Mouse (Mus musculus): ENCODE results near the gene Dmrt1. TPM values are rescaled to one million over a fixed set of nuclear protein-coding genes. Genes with fewer than 3 reads are reported as not detected.
A peak's percentile ranks its signal among the peaks of the same experiment; 100 is the strongest.

Gene Dmrt1
- polyA plus RNA-seq, 1 experiment from 2014 or later, result not detected

DNA sequence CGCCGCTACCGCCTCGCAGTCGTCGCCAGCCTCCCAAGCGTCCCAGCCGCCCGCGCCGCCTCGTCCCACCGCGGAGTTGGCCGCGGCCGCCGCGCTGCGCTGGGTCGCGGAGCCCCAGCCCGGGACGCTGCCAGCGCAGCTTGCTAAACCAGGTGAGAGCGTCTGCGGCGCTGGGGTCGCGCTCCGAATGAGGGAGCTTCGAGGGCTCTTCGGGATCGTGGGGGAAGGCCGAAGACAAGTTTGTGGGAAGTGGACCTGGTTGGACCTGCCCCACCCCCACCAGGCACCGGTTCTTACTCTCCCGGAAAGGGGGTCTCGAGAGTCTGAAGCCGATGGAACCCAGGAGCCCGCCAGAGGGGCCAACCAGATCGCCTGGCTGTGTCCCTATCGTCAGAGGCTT lies 105.7 kb downstream of the Dmrt1 start:
- Histone ChIP-seq H3K27me3 (ENCODE audit: control insufficient read depth, insufficient read depth, low read depth, low read length) (peaks cover 94% of the 10 kb centered on the region), H3K4me1 (replicated peaks; ENCODE audit: control insufficient read depth, insufficient read depth, low read length) (peaks cover 19% of the 10 kb centered on the region), H3K9me3 (ENCODE audit: control insufficient read depth, low read length) (no peaks in the 10 kb centered on the region), H3K36me3 (ENCODE audit: control insufficient read depth, insufficient read depth, low read length) (no peaks in the 10 kb centered on the region), H3K27ac (ENCODE audit: low read length) (no peak overlapping the region), H3K4me3 (ENCODE audit: low read length) (peak overlapping the region; percentile 34), H3K4me2 (ENCODE audit: low read depth, low read length) (peak overlapping the region; percentile 46), H3K9ac (ENCODE audit: low read length) (no peak overlapping the region)
- WGBS, result under 1% methylated on average over 42 of the region's 42 CpGs
- ATAC-seq (ENCODE audit: low read depth), result peak; percentile 36; the same call in 1 of the 2 replicates

DNA sequence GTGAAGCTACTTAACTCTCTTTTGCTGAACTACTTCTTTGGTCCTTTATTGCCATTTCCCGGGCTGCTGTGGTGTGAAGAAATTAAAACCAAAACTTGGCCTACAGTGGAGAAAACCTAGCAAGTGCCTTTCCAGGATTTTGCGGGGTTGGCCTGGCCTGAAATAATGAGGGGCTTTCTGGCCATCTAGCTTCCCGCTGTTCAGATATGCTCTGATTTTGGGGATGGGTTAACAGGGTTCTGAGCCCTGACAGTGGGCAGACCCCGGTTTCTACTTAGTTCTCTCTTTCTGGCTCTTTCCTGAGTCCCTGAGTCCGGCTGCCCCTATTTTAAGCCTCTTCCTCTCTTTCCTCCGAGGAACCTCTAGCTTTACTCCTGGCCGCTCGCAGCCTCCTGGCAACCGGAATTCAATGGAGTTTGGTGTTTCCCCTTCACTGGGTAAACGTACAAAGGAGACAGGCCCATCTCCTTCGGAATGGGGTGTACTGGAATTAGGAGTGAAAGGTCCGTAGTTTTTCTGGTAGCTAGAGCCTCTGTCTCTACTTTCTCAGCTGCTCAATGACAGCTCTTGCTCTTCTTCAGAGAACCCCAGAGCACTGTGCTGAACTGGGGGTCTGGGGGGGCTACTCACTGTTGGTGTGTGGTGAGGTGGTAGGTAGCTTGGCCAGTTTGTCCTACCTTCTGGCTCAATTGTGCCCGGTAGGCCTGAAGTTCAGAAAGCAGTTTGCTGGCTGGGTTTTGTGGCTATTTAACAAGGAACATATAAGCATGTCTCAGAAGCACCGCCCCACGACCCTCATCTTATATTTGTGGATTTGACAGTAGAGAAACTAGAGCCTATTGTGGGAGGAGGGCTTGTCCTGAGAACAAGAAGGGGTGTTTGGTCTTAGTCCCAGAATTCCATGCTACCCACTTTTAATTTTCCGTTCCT lies 106.7 kb downstream of the Dmrt1 start:
- ATAC-seq (ENCODE audit: low read depth), result no peak
- no peak overlapping the region for H3K27ac ChIP-seq (ENCODE audit: low read length)
- no peak overlapping the region for H3K9ac ChIP-seq (ENCODE audit: low read length)
- no peak overlapping the region for H3K4me3 ChIP-seq (ENCODE audit: low read length)
- no peaks in the 10 kb centered on the region for H3K36me3 ChIP-seq (ENCODE audit: control insufficient read depth, insufficient read depth, low read length)
- peaks cover 17% of the 10 kb centered on the region for H3K4me1 ChIP-seq (replicated peaks; ENCODE audit: control insufficient read depth, insufficient read depth, low read length)
- H3K27me3 ChIP-seq (ENCODE audit: control insufficient read depth, insufficient read depth, low read depth, low read length), result peaks cover 94% of the 10 kb centered on the region
- H3K4me2 ChIP-seq (ENCODE audit: low read depth, low read length), result no peak overlapping the region
- H3K9me3 ChIP-seq (ENCODE audit: control insufficient read depth, low read length), result no peaks in the 10 kb centered on the region
- 10% methylated on average over 16 of the region's 16 CpGs for WGBS

DNA sequence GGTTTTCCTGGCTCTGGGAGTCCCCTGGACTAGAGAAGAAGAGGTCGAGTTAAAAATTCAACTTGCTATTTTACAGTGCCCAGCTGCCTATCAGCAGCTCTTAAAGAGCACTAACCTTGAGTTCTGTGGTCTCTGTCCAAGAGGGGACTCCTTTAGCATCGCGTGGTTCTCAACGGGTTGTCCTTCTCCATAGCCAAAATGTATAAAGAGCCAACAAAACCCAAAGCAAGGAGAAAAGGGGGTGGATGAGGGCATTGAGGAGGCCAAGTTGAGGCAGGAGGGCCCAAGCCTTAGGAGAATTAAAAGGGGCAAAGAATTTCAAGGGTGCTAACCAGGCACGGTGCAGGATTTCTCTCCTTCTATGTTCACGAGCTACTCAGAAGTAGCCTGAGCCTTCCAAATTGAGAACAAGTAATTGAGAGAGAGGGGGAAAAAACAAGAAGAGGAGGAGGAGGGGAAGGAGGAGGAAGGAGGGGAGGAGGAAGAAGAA lies 107.4 kb downstream of the Dmrt1 start:
- ATAC-seq (ENCODE audit: low read depth), result no peak
- peaks cover 93% of the 10 kb centered on the region for H3K27me3 ChIP-seq (ENCODE audit: control insufficient read depth, insufficient read depth, low read depth, low read length)
- peaks cover 17% of the 10 kb centered on the region for H3K4me1 ChIP-seq (replicated peaks; ENCODE audit: control insufficient read depth, insufficient read depth, low read length)

DNA sequence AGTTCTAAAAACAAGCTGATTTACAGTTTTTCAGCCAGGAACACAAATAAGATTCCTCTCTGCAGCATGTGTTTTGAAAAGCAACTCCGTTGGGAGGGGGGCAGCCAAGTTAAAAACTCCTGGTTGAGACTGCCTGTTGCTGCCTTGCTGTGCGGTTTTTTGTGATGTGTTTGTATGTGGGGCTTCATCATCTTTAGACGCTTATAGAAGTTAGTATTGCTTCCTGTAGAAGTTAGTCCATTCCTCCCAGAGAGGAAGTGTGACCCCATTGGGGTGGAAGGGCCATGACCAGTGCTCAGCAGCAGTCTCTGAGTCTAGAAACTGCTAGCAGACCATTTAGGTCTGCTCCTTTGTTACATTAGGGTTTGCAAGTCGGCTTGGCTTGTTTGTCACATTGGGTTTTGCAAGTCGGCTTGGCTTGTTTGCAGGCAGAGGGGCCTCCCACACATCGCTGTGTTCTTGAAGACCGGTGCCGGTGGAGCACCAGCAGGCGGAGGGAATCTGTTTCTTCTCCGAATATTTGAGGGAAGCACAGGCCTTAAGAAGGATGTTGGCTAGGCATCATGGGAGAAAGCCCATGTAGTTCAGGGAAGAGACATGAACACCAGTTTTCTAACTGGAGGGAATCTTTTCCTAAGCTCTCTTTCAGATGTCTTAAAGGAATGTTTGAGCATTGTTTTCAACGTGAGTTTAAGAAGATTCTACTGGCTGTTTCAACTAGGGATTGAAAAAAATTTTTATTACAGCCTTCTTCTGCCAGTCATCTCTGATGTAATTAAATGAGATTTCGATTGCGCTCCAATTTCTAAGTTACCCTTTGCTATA lies 108.3 kb downstream of the Dmrt1 start:
- Histone ChIP-seq H3K9ac (ENCODE audit: low read length) (no peak overlapping the region), H3K4me3 (ENCODE audit: low read length) (no peak overlapping the region), H3K4me2 (ENCODE audit: low read depth, low read length) (no peak overlapping the region), H3K9me3 (ENCODE audit: control insufficient read depth, low read length) (no peaks in the 10 kb centered on the region), H3K27ac (ENCODE audit: low read length) (no peak overlapping the region), H3K27me3 (ENCODE audit: control insufficient read depth, insufficient read depth, low read depth, low read length) (peaks cover 93% of the 10 kb centered on the region), H3K4me1 (replicated peaks; ENCODE audit: control insufficient read depth, insufficient read depth, low read length) (peaks cover 17% of the 10 kb centered on the region), H3K36me3 (ENCODE audit: control insufficient read depth, insufficient read depth, low read length) (no peaks in the 10 kb centered on the region)
- ATAC-seq (ENCODE audit: low read depth), result no peak
- 13% methylated on average over 13 of the region's 13 CpGs for WGBS

More for the DNA sequence above, 107.4 kb downstream of the Dmrt1 start:
- H3K9me3 ChIP-seq (ENCODE audit: control insufficient read depth, low read length), result no peaks in the 10 kb centered on the region
- H3K9ac ChIP-seq (ENCODE audit: low read length), result no peak overlapping the region
- no peak overlapping the region for H3K4me3 ChIP-seq (ENCODE audit: low read length)
- no peak overlapping the region for H3K27ac ChIP-seq (ENCODE audit: low read length)
- 10% methylated on average over 6 of the region's 6 CpGs for WGBS
- H3K36me3 ChIP-seq (ENCODE audit: control insufficient read depth, insufficient read depth, low read length), result no peaks in the 10 kb centered on the region
- H3K4me2 ChIP-seq (ENCODE audit: low read depth, low read length), result no peak overlapping the region

DNA sequence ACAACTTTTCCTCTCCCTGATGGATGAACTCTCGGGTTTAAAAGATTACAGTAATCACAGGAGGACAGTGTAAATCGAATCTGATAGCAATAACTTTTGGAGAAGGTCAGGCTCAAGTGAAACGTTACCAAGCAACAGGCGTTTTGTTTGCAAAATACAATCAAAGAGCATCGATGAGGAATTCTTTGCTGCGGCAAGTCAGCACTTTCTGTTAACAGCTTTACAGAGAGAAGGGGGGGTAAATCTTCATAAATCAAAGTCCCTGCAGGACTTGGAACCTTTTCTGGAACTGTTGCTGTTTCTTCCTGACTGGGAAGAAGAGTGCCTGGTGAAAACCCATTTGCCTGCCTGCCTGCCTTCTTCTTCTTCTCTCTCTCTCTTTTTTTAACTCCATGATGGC lies 110.5 kb downstream of the Dmrt1 start:
- WGBS, result 10% methylated on average over 6 of the region's 6 CpGs
- peaks cover 5% of the 10 kb centered on the region for H3K4me1 ChIP-seq (replicated peaks; ENCODE audit: control insufficient read depth, insufficient read depth, low read length)
- H3K4me3 ChIP-seq (ENCODE audit: low read length), result no peak overlapping the region
- no peak overlapping the region for H3K9ac ChIP-seq (ENCODE audit: low read length)
- H3K36me3 ChIP-seq (ENCODE audit: control insufficient read depth, insufficient read depth, low read length), result no peaks in the 10 kb centered on the region
- no peak for ATAC-seq (ENCODE audit: low read depth)
- no peaks in the 10 kb centered on the region for H3K9me3 ChIP-seq (ENCODE audit: control insufficient read depth, low read length)
- H3K27me3 ChIP-seq (ENCODE audit: control insufficient read depth, insufficient read depth, low read depth, low read length), result peaks cover 95% of the 10 kb centered on the region
- no peak overlapping the region for H3K27ac ChIP-seq (ENCODE audit: low read length)
- H3K4me2 ChIP-seq (ENCODE audit: low read depth, low read length), result no peak overlapping the region

DNA sequence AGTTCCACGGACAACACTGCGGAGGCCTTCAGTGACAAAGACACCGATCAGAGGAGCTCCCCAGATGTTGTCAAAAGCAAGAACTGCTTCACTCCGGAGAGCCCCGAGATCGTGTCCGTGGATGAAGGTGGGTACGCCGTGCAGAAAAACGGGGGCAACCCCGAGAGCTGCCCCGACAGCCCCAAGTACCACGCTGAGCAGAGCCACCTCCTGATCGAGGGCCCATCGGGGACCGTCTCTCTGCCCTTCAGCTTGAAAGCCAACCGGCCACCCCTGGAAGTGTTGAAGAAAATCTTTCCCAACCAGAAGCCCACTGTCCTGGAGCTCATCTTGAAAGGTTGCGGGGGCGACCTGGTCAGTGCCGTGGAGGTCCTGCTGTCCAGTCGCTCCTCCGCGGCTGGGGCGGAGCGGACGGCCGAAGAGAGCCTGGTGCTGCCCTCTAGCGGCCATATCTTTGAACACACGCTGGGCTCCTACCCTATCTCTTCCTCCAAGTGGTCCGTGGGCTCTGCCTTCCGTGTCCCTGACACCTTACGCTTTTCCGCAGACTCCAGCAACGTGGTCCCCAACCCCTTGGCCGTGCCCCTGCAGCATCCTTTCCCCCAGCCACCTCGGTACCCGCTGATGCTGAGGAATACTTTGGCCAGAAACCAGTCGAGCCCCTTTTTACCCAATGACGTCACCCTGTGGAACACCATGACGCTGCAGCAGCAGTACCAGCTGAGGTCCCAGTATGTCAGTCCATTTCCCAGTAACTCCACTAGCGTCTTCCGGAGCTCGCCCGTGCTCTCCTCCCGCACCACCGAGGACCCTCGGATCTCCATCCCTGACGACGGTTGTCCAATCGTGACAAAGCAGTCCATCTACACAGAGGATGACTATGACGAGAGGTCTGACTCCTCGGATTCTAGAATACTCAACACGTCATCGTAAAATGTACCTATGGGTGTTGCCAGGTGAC lies 117.2 kb downstream of the Dmrt1 start:
- H3K9ac ChIP-seq (ENCODE audit: low read length), result no peak overlapping the region

DNA sequence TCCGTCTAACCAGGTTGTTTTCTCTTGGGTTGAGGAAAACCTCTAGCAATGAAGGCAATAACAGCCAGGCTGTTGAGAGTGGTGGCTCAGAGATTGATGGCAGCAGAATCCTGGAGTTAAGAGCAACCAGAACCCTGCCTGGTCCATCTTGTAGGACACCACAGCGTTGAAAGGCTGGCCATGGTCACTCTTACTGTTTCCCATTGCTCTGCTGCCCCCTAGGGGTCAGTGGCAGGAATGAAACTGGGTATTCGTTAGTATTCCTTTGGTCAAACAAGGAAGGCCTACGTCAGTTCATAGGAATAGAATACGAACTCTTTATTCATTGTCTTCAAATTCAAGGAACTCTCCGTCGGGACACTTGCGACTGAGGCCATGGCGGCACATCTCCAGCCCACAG lies 123.1 kb downstream of the Dmrt1 start:
- no peaks in the 10 kb centered on the region for H3K9me3 ChIP-seq (ENCODE audit: control insufficient read depth, low read length)
- H3K27me3 ChIP-seq (ENCODE audit: control insufficient read depth, insufficient read depth, low read depth, low read length), result peaks cover 36% of the 10 kb centered on the region
- H3K4me1 ChIP-seq (replicated peaks; ENCODE audit: control insufficient read depth, insufficient read depth, low read length), result no peaks in the 10 kb centered on the region
- no peak overlapping the region for H3K9ac ChIP-seq (ENCODE audit: low read length)
- WGBS, result 9% methylated on average over 9 of the region's 9 CpGs
- no peak overlapping the region for H3K4me2 ChIP-seq (ENCODE audit: low read depth, low read length)
- H3K27ac ChIP-seq (ENCODE audit: low read length), result no peak overlapping the region
- H3K4me3 ChIP-seq (ENCODE audit: low read length), result no peak overlapping the region
- peak; percentile 67 for ATAC-seq (ENCODE audit: low read depth)
- H3K36me3 ChIP-seq (ENCODE audit: control insufficient read depth, insufficient read depth, low read length), result no peaks in the 10 kb centered on the region

More for the DNA sequence above, 117.2 kb downstream of the Dmrt1 start:
- ATAC-seq (ENCODE audit: low read depth), result peak; percentile 73
- Histone ChIP-seq H3K27me3 (ENCODE audit: control insufficient read depth, insufficient read depth, low read depth, low read length) (peaks cover 84% of the 10 kb centered on the region), H3K4me1 (replicated peaks; ENCODE audit: control insufficient read depth, insufficient read depth, low read length) (peaks cover 3% of the 10 kb centered on the region), H3K9me3 (ENCODE audit: control insufficient read depth, low read length) (no peaks in the 10 kb centered on the region), H3K4me2 (ENCODE audit: low read depth, low read length) (peak overlapping the region; percentile 47), H3K36me3 (ENCODE audit: control insufficient read depth, insufficient read depth, low read length) (no peaks in the 10 kb centered on the region), H3K4me3 (ENCODE audit: low read length) (peak overlapping the region; percentile 28), H3K27ac (ENCODE audit: low read length) (no peak overlapping the region)
- WGBS, result 30% methylated on average over 54 of the region's 54 CpGs

DNA sequence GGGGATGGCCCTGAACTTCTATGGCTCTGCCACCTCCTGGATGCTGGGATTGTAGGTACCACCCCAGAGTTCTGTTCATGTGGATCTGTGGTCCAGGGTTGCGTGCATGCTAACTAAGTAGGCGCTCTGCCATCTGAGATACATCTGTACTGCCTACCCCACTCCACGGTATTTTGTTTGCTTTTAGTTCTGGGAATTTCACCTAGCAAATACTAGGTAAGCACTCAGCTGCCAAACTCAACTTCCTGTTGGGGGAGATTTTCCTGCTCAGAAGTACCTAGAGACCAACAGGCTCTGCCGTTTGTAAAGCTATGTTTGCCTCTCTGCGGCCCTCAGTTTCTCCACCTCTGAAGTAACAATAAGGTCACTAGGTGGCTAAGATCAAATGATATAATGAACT lies 129.7 kb downstream of the Dmrt1 start:
- Histone ChIP-seq H3K4me2 (ENCODE audit: low read depth, low read length) (peak overlapping the region; percentile 61), H3K9ac (ENCODE audit: low read length) (no peak overlapping the region), H3K4me3 (ENCODE audit: low read length) (no peak overlapping the region), H3K4me1 (replicated peaks; ENCODE audit: control insufficient read depth, insufficient read depth, low read length) (peaks cover 7% of the 10 kb centered on the region; the same call in 1 of the 2 replicates), H3K9me3 (ENCODE audit: control insufficient read depth, low read length) (no peaks in the 10 kb centered on the region), H3K27ac (ENCODE audit: low read length) (no peak overlapping the region), H3K27me3 (ENCODE audit: control insufficient read depth, insufficient read depth, low read depth, low read length) (no peaks in the 10 kb centered on the region), H3K36me3 (ENCODE audit: control insufficient read depth, insufficient read depth, low read length) (no peaks in the 10 kb centered on the region)
- 51% methylated on average over 5 of the region's 5 CpGs for WGBS
- ATAC-seq (ENCODE audit: low read depth), result peak; percentile 64
